Mouse (Mus musculus): ENCODE data around the gene Baiap2. TPM values are rescaled to one million over a fixed set of nuclear protein-coding genes. Genes with fewer than 3 reads are reported as not detected.

Gene Baiap2
- total and polyA plus RNA-seq, 2 experiments from 2014 or later, result 18.0 to 32.7 TPM

- no peaks in the 10 kb centered on the region for H3K9me3 ChIP-seq (ENCODE audit: low read length)
- 0 out of 2 replicates have a peak, but pooled peaks have one; percentile 18 for TF ChIP-seq CTCF (IDR thresholded peaks at IDR 0.05)
- WGBS, result 63% methylated on average over 4 of the region's 4 CpGs
- H3K27me3 ChIP-seq (ENCODE audit: insufficient read depth, low read length), result no peaks in the 10 kb centered on the region
- no peaks in the 10 kb centered on the region for H3K4me1 ChIP-seq (ENCODE audit: insufficient read depth, low read length)
- H3K27ac ChIP-seq (ENCODE audit: low read depth, low read length), result no peak overlapping the region
- H3K4me2 ChIP-seq (ENCODE audit: low read depth, low read length, poor library complexity, severe bottlenecking), result no peak overlapping the region
- no peak overlapping the region for H3K9ac ChIP-seq (replicated peaks; ENCODE audit: low read length, poor library complexity, severe bottlenecking)
- peaks cover 8% of the 10 kb centered on the region for H3K36me3 ChIP-seq (ENCODE audit: insufficient read depth, low read length)
- DNase-seq (ENCODE audit: low spot score), result no peak
- ATAC-seq (ENCODE audit: low FRiP score), result no peak
- H3K4me3 ChIP-seq (ENCODE audit: low read depth, low read length), result no peak overlapping the region
These were observed 39.7 kb upstream of the Baiap2 start for GRCm38 (mm10) chr11:119902891-119903290.

GRCm38 (mm10) chr11:119904621-119905286 lies 37.8 kb upstream of the Baiap2 start:
- peak; percentile 44; the same call in 1 of the 2 replicates for ATAC-seq (ENCODE audit: low FRiP score)
- H3K36me3 ChIP-seq (ENCODE audit: insufficient read depth, low read length), result no peaks in the 10 kb centered on the region
- peak; percentile 99 for TF ChIP-seq CTCF (IDR thresholded peaks at IDR 0.05)
- no peak overlapping the region for H3K4me3 ChIP-seq (ENCODE audit: low read depth, low read length)
- H3K9ac ChIP-seq (replicated peaks; ENCODE audit: low read length, poor library complexity, severe bottlenecking), result 0 out of 2 replicates have a peak overlapping the region, but pooled peaks have one; percentile 9
- no peaks in the 10 kb centered on the region for H3K9me3 ChIP-seq (ENCODE audit: low read length)
- peak; percentile 83 for DNase-seq (ENCODE audit: low spot score)
- no peaks in the 10 kb centered on the region for H3K27me3 ChIP-seq (ENCODE audit: insufficient read depth, low read length)
- H3K27ac ChIP-seq (ENCODE audit: low read depth, low read length), result no peak overlapping the region
- H3K4me1 ChIP-seq (ENCODE audit: insufficient read depth, low read length), result no peaks in the 10 kb centered on the region
- no peak overlapping the region for H3K4me2 ChIP-seq (ENCODE audit: low read depth, low read length, poor library complexity, severe bottlenecking)
- WGBS, result 41% methylated on average over 5 of the region's 5 CpGs

- Histone ChIP-seq H3K36me3 (ENCODE audit: insufficient read depth, low read length) (no peaks in the 10 kb centered on the region), H3K27me3 (ENCODE audit: insufficient read depth, low read length) (no peaks in the 10 kb centered on the region), H3K4me2 (ENCODE audit: low read depth, low read length, poor library complexity, severe bottlenecking) (no peak overlapping the region), H3K4me1 (ENCODE audit: insufficient read depth, low read length) (no peaks in the 10 kb centered on the region), H3K9ac (replicated peaks; ENCODE audit: low read length, poor library complexity, severe bottlenecking) (no peak overlapping the region), H3K27ac (ENCODE audit: low read depth, low read length) (no peak overlapping the region), H3K4me3 (ENCODE audit: low read depth, low read length) (no peak overlapping the region), H3K9me3 (ENCODE audit: low read length) (no peaks in the 10 kb centered on the region)
- 85% methylated on average over 5 of the region's 5 CpGs for WGBS
- DNase-seq (ENCODE audit: low spot score) (no peak), ATAC-seq (ENCODE audit: low FRiP score) (no peak)
- TF ChIP-seq CTCF (IDR thresholded peaks at IDR 0.05), result no peak
These were observed 36.8 kb upstream of the Baiap2 start for GRCm38 (mm10) chr11:119905794-119906193.

- no peak overlapping the region for H3K27ac ChIP-seq (ENCODE audit: low read depth, low read length)
- no peak overlapping the region for H3K9ac ChIP-seq (replicated peaks; ENCODE audit: low read length, poor library complexity, severe bottlenecking)
- no peak overlapping the region for H3K4me2 ChIP-seq (ENCODE audit: low read depth, low read length, poor library complexity, severe bottlenecking)
- no peaks in the 10 kb centered on the region for H3K9me3 ChIP-seq (ENCODE audit: low read length)
- WGBS, result 17% methylated on average over 7 of the region's 7 CpGs
- no peaks in the 10 kb centered on the region for H3K4me1 ChIP-seq (ENCODE audit: insufficient read depth, low read length)
- no peaks in the 10 kb centered on the region for H3K36me3 ChIP-seq (ENCODE audit: insufficient read depth, low read length)
- no peaks in the 10 kb centered on the region for H3K27me3 ChIP-seq (ENCODE audit: insufficient read depth, low read length)
- TF ChIP-seq CTCF (IDR thresholded peaks at IDR 0.05), result no peak
- ATAC-seq (ENCODE audit: low FRiP score) (no peak), DNase-seq (ENCODE audit: low spot score) (no peak)
- H3K4me3 ChIP-seq (ENCODE audit: low read depth, low read length), result no peak overlapping the region
These were observed 35.4 kb upstream of the Baiap2 start for GRCm38 (mm10) chr11:119907006-119907650.

- no peak for DNase-seq (ENCODE audit: low spot score)
- H3K27me3 ChIP-seq (ENCODE audit: insufficient read depth, low read length), result no peaks in the 10 kb centered on the region
These were observed 34.9 kb upstream of the Baiap2 start for GRCm38 (mm10) chr11:119907711-119908110.

GRCm38 (mm10) chr11:119909436-119909835 lies 33.1 kb upstream of the Baiap2 start:
- Histone ChIP-seq H3K9me3 (ENCODE audit: low read length) (no peaks in the 10 kb centered on the region), H3K4me2 (ENCODE audit: low read depth, low read length, poor library complexity, severe bottlenecking) (no peak overlapping the region)

More at GRCm38 (mm10) chr11:119907711-119908110, 34.9 kb upstream of the Baiap2 start:
- no peak for ATAC-seq (ENCODE audit: low FRiP score)
- H3K27ac ChIP-seq (ENCODE audit: low read depth, low read length), result no peak overlapping the region
- H3K4me3 ChIP-seq (ENCODE audit: low read depth, low read length), result no peak overlapping the region
- no peak overlapping the region for H3K9ac ChIP-seq (replicated peaks; ENCODE audit: low read length, poor library complexity, severe bottlenecking)
- H3K9me3 ChIP-seq (ENCODE audit: low read length), result no peaks in the 10 kb centered on the region
- H3K4me2 ChIP-seq (ENCODE audit: low read depth, low read length, poor library complexity, severe bottlenecking), result no peak overlapping the region
- no peaks in the 10 kb centered on the region for H3K4me1 ChIP-seq (ENCODE audit: insufficient read depth, low read length)
- TF ChIP-seq CTCF (IDR thresholded peaks at IDR 0.05), result no peak
- WGBS, result 36% methylated on average over 7 of the region's 7 CpGs
- no peaks in the 10 kb centered on the region for H3K36me3 ChIP-seq (ENCODE audit: insufficient read depth, low read length)

More at GRCm38 (mm10) chr11:119909436-119909835, 33.1 kb upstream of the Baiap2 start:
- no peak overlapping the region for H3K4me3 ChIP-seq (ENCODE audit: low read depth, low read length)
- no peaks in the 10 kb centered on the region for H3K27me3 ChIP-seq (ENCODE audit: insufficient read depth, low read length)
- H3K27ac ChIP-seq (ENCODE audit: low read depth, low read length), result no peak overlapping the region
- 0% methylated on average over 5 of the region's 5 CpGs for WGBS
- ATAC-seq (ENCODE audit: low FRiP score) (no peak), DNase-seq (ENCODE audit: low spot score) (peak; percentile 57)
- H3K36me3 ChIP-seq (ENCODE audit: insufficient read depth, low read length), result no peaks in the 10 kb centered on the region
- H3K9ac ChIP-seq (replicated peaks; ENCODE audit: low read length, poor library complexity, severe bottlenecking), result 0 out of 2 replicates have a peak overlapping the region, but pooled peaks have one; percentile 19
- peaks cover 2% of the 10 kb centered on the region for H3K4me1 ChIP-seq (ENCODE audit: insufficient read depth, low read length)
- TF ChIP-seq CTCF (IDR thresholded peaks at IDR 0.05), result peak; percentile 87

All from midbrain, postnatal 0 days (tissue).